Mouse (Mus musculus) mature B cell (primary cell): ENCODE results near the gene Robo1.

Experiments
- in situ Hi-C: fragments of 300-500 bp; cut with MboI; formaldehyde crosslinking; loops from 2 replicates; pipeline ENCODE4 v1.14.3; 2019

Robo1 gene

DNA sequence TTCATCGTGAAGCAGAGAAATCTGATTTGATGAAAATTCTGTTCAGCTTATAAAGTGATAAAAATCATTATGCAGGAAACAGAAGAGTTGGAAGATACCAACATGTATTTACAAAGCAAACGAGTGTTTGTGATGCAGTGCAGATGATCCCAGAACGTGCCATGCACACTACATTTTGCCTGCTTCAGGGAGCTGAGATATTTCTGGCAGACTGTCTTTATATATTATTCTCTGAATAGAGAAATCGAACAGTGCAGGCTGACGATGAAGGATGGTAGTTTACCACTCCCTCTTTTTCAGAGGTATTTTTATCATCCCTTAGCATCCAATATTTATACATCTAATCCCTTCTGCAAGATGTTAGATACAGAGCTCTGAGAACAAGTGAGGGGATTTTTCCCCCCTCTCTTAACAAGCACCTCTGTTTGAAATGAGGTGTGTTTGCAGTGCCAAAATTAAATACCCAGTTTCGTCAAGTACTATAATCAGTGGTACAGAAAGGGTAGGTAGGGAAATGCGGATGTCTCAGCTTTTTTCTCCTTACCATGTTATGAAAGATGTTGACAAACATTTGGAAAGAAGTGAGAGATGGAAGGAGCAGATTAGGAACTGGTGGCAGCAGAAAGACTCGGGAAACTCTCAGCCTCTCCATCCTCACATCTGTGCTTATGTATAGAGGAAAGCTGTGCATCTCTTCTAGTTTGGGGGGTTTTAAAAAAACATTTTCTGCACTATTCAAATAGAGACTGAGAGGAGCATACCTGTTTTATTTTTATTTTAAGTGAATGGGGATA lies at the start of gene Robo1:
Robo1 (plus strand) TSS at position 770 of the 794 bp plus-strand sequence.
- in situ Hi-C loops: no loop called here

DNA sequence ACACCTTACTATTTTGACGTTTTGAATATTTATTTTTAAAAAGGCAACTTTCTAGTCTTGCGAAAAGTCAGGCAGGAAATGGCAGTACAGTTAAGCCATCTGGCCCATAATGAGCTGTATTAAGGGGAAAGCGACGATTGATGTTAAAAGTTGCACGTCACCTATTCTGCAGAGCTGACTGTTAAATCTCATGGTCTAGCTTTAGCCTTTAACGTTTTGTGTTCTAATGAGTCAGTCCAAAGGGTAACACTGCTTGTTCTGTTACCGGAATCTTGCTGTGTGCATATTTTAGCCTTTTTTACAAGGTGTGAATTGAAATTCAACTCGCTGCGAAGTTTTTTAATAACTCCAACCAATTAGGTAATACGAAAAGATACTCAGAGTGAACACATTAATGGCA lies 40.3 kb upstream of the Robo1 start:
- in situ Hi-C loops: no loop called here

DNA sequence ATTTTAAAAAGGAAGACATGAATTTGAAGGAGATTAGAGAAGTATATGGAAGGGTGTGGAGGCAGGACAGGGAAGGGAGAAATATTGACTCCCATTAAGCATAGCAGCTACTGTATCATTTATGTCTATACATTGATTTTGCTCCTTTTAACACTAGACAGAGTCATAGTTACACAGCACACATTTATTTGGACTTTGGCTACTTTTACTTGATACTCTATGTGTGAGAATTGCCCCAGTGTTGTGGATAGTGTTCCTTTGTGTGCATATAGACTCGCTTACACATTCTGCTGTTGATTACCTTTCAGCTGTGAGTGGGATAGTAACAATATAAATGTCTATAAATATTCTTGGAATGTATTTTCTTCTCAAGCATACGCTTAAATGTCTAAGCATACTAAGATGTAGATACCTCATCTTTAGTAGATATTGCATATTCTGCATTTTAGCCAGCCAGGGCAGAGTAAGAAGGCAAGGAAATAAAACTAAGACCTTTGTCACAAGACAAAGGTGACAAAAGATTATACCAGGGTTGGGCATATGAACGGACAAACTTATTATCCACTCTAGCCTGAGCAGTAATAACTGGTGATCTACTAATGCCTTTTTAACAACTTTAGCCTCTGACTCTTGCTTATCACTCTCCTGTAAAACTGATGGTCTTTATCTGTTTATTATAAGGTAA lies 31.6 kb upstream of the Robo1 start:
- in situ Hi-C loops: no loop called here

DNA sequence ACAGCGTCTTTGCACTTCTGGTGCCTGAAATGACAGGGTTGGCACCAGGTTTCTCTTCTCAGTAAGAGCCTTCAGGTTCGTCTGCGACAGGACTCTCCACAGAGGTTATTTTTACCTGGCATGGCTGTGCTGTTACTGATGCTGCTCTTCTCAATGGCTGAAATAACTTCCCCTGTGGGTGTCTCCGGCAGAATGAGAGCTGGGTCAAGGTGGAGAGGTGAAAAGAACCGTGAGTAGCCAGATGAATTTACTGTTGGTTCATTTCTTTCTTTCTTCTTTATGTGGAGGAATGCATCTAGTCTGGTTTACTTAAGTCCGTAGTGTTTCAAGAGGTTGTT lies 194 bp downstream of the Robo1 start:
- in situ Hi-C loops: no loop called here

DNA sequence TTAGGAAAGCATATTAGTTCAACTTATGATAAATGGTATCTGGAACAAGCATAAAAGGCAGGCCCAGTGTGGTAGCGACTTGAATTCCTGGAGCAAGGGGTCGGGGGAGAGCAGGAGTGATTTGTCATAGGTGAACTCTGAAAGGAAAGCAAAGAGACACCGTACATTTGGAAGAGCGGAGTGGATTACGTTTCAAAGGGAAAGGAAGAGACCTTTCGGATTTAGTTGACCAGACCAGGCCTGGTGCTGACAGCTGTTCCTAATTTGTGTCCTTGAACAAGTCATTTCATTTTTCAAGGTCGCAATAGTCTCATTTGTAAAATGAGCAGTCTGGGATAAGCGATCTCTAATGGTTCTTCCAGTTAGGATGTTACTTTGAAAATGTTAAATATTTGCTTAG lies 19.2 kb downstream of the Robo1 start:
- in situ Hi-C loops: no loop called here

DNA sequence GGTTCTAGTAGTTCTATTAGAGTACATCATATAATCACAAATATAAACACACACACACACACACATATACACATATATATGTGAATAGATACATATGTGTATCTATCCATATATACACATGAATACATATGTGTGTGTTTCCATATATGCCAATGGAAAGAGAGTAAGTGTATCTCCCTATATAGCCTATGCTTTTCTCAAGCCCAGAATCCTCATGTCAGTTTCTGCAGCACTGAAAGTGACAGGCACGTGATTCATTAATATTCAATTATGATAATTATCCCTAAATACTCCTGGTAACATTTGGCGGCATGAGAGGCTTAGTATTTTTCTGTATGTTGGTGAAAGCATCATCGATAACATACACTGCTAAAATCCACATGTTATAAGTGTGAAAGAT lies 20.5 kb downstream of the Robo1 start:
- in situ Hi-C loops: no loop called here

DNA sequence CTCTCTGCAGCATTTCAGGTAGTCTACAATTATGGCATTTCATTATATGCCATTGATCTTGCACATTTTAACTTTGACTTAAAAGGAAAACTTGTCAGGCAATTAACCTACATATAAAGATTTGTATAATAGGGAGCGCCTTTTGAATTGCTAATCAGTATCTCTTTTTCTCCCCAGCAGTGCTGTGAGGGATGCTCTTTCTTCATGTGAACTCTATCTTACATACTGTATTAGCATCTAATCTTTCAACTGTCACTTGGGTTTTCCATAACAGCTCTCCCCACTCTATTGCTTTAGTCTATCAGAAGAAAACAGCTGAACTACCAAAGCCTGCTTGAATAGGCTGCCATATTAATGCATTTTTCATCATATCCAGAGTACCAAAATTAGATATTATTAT lies 29.7 kb downstream of the Robo1 start:
- in situ Hi-C loops: no loop called here

DNA sequence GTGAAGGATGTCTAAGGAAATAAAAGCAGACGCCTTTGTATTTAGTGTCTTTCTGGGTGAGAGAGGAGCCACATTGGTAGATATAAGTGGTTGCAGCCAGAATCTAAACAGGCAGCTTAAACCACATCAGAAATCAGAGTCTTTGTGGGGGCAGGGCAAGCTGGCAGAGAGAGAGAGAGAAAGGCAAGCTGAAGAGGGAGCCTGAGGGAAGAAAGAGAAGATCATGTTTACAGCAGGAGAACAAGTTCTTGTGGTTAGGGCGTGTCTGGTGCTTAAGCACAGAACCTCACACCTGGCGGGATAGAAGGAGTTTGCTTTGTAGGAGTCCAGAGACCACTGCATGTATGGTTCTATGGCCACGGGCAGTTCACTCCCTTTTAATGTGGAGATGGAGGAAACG lies 42.3 kb downstream of the Robo1 start:
- in situ Hi-C loops: no loop called here

DNA sequence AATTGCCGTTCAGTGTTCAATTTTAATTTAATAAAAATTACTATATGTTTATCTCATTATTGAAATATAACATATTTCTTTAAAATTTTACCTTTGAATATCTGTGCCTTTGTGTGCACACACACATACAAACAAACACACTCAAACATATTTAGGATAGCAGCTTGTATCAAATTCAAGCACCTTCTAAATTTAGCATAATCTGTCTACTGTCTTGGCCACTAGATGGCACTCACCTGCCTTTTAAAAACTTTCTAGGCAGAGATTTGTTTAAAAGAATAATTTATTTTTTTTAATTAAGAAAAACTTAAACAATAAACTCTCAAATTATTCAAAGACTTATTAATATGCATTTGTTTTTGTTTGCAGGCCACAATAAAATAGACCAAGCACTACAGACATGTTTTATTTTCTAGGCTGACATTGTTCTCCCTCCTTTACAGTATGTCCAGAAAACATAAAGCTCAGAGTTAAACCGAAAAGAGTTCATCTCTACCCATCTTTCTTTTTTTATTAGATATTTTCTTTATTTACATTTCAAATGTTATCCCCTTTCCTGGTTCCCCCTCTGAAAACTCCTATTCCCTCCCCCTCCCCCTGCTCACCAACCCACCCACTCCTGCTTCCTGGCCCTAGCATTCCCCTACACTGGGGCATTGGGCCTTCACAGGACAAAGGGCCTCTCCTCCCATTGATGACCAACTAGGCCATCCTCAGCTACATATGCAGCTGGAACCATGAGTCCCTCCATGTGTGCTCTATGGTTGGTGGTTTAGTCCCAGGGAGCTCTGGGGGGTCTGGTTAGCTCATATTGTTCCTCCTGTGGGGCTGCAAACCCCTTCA lies 48.6 kb downstream of the Robo1 start:
- in situ Hi-C loops: no loop called here

DNA sequence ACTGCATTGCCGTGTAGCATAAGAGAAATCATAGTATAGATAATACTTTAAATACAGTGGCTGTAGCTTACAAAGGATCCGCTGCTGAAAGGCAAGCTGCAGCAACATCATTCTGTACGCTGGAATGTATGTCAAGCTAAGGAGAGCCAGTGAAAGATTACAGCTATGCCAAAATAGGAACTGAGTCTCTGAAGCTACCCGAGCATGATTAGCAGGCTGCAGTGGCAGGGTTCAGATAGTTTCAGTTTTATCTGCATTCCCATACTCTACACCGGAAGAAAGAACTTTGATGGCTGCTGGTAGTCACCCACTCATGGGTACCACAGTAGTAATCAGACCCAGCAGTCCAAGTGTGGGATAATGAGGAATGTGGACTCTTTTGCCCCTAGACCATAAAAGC lies 68.8 kb downstream of the Robo1 start:
- in situ Hi-C loops: no loop called here

DNA sequence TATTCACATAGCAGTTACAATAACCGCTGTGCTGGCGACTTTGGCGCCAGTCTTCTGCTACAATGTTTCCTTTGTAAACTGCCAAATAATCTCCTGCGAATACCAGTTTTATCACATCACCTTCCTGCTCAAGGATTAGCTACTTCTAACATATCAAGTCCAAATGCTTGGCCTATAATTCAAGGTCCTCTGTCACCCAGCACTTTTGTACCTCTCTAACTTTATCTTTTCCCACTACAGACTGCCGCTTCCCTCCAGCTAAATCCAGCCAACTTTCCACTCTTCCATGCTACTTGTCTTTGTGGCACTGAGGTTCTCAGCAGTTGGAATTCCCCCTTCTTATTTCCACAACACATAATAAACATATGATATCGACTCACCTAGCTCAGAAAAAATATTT lies 73.7 kb downstream of the Robo1 start:
- in situ Hi-C loops: no loop called here

DNA sequence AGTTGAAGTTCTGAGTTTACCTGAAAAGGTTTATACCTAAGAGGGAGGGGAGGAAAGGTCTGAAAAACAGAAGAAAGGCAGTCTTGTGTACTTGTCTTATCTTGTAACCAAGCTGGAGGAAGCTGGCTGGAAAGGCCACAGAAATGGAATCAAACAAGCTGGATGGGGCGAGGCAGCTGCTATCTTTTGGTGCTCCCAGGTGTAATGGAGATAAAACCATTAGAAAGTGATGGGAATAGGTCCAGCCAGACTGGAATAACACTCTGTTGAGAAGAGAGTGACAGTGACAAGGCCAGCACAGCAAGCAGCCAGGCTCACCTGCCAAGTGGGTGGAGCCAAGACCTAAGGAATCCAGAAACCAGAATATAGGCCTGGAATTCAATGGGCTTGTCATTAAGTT lies 75.5 kb downstream of the Robo1 start:
- in situ Hi-C loops: no loop called here

DNA sequence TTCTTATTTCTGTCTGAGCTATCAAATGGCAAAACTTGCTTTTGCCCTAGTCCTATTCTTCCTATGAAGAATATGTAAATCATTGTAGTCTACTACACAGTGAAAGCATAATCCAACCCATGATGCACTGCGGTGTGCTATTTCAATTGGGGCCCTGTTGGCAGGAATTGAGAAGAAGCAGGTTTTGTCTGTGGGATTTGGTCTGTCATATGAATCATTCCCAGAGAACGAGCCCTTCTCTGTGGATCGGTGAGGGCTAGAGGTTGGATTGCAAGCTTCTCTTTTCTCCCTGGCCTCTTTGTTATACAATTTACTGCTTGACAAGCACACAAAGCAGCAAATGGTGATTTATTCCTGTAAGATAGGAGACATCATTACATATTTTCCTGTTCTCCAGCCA lies 85.4 kb downstream of the Robo1 start:
- in situ Hi-C loops: no loop called here

DNA sequence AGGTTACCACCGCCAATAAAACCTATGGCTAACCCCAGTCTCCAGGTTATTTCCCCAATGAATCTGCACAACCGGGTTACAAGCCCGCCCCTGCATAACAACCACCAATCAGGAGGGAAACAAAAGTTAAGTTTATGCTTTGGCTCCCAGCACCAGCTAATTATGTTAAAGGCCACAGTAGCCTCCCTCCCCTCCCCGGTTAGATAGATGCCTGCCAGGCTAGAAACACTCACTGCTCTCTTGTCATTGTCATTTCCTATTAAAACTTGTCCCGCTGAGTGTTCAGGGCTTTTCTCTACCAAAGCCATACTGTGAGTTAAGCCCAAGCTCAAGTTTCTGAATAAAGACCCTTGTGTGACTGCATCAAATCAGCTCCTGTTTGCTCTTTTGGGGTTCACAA lies 90.7 kb downstream of the Robo1 start:
- in situ Hi-C loops: no loop called here

DNA sequence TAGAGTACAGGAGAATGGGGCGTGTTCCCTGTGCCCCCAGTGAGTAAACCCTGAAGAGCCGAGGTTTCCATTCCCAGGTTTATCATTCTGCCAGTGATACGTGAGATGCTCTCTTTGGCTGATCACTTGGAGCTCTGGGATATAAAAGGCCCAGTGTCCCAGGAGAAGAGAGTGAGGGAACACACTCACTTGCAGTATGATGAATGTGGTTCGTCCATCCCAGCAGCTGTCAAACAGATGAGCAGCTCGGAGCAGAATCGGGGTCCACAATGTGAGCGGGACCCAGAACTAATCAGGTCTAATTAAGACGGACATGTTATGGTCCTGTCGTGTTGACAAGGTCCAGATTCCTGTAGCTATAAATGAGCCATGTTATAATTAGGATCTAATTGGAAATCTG lies 94.3 kb downstream of the Robo1 start:
- in situ Hi-C loops: no loop called here

DNA sequence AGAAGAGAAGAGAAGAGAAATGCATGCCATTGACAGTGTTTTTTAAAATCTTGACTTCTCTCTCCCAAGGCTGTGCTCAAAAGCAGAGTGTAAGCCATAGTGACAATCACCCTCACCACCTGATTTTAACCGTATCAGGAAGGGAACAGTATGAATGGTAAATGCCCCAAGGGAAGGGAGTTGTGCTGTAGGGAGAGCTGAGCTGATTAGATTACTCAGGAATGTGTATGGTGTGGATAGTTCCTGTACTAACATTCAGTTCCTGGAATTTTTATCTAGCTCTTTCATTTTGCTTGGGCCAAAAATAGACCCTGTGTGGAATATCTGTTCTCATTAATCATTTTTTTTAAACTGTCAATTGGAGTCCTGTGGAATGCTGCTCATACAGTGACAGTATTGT lies 101.7 kb downstream of the Robo1 start:
- in situ Hi-C loops: no loop called here

DNA sequence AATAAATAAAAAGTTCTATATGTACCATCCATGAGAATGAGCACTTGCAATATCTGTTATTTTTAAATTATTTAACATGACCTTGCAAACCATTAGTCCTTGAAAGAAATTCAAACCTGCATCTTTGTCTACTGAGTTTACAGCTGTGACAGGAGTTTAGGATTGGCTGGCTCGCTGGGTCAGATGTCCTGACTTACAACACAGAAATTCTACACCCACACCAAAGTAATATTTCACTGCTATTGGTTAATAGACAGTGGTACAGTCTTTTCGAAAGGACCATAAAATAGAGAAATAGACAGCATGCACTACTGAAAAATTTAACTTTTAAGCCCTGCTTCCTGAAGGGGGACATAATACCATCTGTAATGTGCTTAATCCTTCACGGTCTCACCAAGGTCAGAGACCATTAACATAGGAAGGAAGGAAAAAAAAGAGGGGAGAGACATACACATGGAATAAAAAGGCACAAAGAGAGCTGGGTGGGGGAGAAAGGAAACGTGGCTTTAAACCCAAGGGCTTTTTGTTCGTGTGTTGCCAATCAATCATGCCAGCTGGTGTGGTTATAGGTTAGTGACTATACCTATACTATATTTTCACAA lies 103.7 kb downstream of the Robo1 start:
- in situ Hi-C loops: no loop called here

DNA sequence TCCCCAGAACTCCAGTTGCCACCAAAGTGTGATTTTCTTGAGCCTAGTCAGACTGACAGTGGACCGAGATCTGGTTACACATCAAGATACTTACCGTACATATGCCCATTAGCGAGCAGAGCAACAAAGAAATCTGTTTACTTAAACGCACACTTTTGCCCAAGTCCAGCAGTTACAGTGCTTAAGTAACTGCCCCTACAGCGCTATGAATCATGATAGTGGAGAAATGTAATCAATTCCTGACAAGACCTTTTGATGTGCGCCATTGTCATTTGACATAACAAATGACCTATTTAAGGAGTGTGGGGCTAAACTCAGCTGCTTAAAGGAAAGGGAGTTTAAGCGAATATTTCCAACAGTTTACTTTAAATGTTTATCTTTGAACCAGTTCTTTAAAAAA lies 104.8 kb downstream of the Robo1 start:
- in situ Hi-C loops: no loop called here

DNA sequence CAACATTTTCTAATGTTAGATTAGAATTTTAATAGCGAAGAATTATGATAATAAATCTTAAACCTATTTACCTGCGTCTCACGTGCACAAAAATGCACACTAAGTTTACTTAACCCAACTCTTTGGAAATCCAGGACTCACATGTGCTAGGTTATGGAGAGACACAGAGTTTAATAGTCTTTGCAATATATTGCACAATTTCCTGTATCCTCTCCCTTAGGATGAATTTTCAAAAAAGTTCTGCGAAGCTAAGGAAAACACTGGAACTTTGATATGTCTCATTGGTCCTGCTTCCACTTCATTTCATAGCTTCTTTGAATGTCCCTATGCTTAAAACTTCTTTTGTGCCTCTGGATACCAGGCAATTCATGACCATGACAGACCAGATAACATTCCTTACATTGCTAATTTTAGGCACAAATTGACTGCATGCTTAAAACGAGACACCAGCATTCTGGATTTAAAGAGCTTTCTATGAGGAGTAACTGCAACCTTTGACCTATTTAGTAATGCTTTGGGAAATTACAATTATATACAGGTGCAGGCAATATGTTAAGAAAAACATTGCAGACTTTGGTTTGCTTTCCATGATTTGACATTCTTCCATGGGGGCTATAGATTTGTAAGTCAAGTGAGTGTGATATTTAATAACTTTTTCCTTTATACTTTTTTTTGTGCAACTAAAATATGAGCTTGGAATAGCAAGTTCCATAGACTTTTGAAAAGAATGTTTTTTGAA lies 111.4 kb downstream of the Robo1 start:
- in situ Hi-C loops: no loop called here

DNA sequence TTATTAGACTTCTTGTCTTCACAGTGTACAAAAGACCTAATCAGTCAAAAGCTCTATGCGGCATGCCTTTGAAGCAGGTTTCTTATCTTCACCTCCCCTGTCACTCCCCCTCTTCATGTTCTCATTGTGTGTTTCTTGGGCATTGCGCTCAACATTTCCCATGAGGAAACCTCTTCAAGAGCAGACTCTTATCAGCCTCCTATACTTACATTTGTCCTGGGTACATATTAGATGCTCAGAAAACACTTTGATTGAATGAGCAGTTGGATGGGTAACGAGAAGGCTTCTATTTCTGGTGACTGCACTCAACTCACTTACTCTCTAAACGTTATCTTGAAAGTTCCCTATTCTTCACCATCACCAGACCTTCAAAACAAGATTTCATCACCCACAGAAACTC lies 114.3 kb downstream of the Robo1 start:
- in situ Hi-C loops: no loop called here

DNA sequence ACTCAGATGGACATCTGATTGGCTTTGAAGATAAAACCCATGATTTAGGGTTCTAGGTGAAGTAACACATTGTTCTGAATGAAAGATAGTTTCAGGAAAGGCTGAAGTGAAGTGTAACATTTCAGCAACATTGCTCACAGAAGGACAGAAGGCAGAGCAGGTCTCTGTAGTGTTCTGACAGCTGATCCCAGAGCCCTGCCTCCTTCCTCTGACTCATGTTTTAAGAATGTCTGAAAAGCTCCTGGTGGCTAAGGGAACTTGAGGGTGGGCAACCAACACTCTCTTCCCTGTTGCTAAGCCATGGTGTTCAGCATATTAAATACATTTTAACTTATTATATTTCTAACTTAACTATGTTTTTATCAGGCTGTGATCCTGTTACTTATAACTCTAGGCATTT lies 126.3 kb downstream of the Robo1 start:
- in situ Hi-C loops: no loop called here
